Mouse (Mus musculus): ENCODE results near the gene Ltbp1. TPM values are rescaled to one million over a fixed set of nuclear protein-coding genes. Genes with fewer than 3 reads are reported as not detected.

Ltbp1 gene
- polyA plus RNA-seq, 1 experiment from 2014 or later, result 2.1 TPM

DNA sequence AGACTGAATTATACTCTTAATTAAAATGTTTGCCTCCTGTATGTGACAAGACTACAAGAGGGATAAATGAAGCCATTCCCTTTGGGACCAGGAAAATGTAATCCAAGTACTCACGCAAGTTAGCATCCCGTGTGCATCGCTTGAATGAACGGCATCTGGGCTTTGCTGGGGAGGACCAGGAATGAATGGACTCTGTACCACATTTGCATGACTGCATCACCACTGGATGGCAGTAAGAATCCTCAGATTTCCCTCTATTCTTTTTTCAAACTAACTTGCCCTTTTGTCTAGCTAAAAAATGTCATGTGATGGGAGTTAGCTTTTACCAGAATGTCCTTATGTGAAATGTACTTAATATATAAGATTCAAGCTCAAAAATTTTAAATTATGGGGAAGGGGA is 401.0 kb downstream of the Ltbp1 start:
- H3K27me3 ChIP-seq (ENCODE audit: control insufficient read depth, insufficient read depth, low read depth, low read length), result no peaks in the 10 kb centered on the region
- no peak overlapping the region for H3K4me2 ChIP-seq (ENCODE audit: low read depth, low read length)
- no peaks in the 10 kb centered on the region for H3K4me1 ChIP-seq (ENCODE audit: control insufficient read depth, low read depth, low read length)
- WGBS (ENCODE audit: insufficient replicate concordance), result 57% methylated on average over 4 of the region's 4 CpGs
- ATAC-seq (ENCODE audit: low read depth), result no peak
- H3K27ac ChIP-seq (ENCODE audit: low read length), result no peak overlapping the region
- H3K9me3 ChIP-seq (replicated peaks; ENCODE audit: control insufficient read depth, low read length), result no peaks in the 10 kb centered on the region
- H3K36me3 ChIP-seq (ENCODE audit: control insufficient read depth, insufficient read depth), result no peaks in the 10 kb centered on the region
- H3K9ac ChIP-seq (ENCODE audit: low read depth, low read length), result no peak overlapping the region
- H3K4me3 ChIP-seq (ENCODE audit: low read depth, low read length), result no peak overlapping the region

GRCm38 (mm10) chr17:75416861-75417260 is 411.5 kb downstream of the Ltbp1 start:
- ATAC-seq (ENCODE audit: low read depth), result no peak
- no peak overlapping the region for H3K9ac ChIP-seq (ENCODE audit: low read depth, low read length)
- no peaks in the 10 kb centered on the region for H3K27me3 ChIP-seq (ENCODE audit: control insufficient read depth, insufficient read depth, low read depth, low read length)
- H3K4me3 ChIP-seq (ENCODE audit: low read depth, low read length), result no peak overlapping the region
- no peaks in the 10 kb centered on the region for H3K36me3 ChIP-seq (ENCODE audit: control insufficient read depth, insufficient read depth)
- WGBS (ENCODE audit: insufficient replicate concordance), result 44% methylated on average over 3 of the region's 3 CpGs
- no peaks in the 10 kb centered on the region; the same call in none of the 2 replicates for H3K9me3 ChIP-seq (replicated peaks; ENCODE audit: control insufficient read depth, low read length)
- H3K27ac ChIP-seq (ENCODE audit: low read length), result no peak overlapping the region
- no peaks in the 10 kb centered on the region for H3K4me1 ChIP-seq (ENCODE audit: control insufficient read depth, low read depth, low read length)
- no peak overlapping the region for H3K4me2 ChIP-seq (ENCODE audit: low read depth, low read length)

GRCm38 (mm10) chr17:75434152-75434551 is 428.8 kb downstream of the Ltbp1 start:
- WGBS (ENCODE audit: insufficient replicate concordance), result 52% methylated on average over 2 of the region's 2 CpGs
- Histone ChIP-seq H3K4me2 (ENCODE audit: low read depth, low read length) (no peak overlapping the region), H3K27me3 (ENCODE audit: control insufficient read depth, insufficient read depth, low read depth, low read length) (no peaks in the 10 kb centered on the region), H3K9ac (ENCODE audit: low read depth, low read length) (no peak overlapping the region), H3K36me3 (ENCODE audit: control insufficient read depth, insufficient read depth) (no peaks in the 10 kb centered on the region), H3K27ac (ENCODE audit: low read length) (no peak overlapping the region), H3K9me3 (replicated peaks; ENCODE audit: control insufficient read depth, low read length) (no peaks in the 10 kb centered on the region), H3K4me3 (ENCODE audit: low read depth, low read length) (no peak overlapping the region), H3K4me1 (ENCODE audit: control insufficient read depth, low read depth, low read length) (no peaks in the 10 kb centered on the region)
- ATAC-seq (ENCODE audit: low read depth), result no peak

DNA sequence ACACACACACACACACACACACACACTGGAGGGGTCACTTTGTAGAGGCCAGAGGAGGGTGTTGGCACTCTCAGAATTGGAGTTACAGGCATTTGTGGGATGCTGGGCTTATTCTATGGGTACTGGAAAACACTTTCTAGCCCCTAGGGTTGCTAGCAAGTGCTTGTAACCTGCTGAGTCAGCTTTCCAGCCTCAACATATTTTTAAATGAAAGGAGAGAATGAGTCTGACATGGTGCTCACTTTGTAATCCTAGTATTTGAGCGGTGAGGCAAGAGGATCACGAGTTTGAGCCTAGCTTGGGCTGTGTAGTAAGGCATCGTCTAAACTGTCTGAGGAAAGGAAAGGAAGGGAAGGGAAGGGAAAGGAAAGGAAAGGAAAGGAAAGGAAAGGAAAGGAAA is 429.5 kb downstream of the Ltbp1 start:
- ATAC-seq (ENCODE audit: low read depth), result no peak
- no peak overlapping the region for H3K4me3 ChIP-seq (ENCODE audit: low read depth, low read length)
- H3K4me1 ChIP-seq (ENCODE audit: control insufficient read depth, low read depth, low read length), result no peaks in the 10 kb centered on the region
- 27% methylated on average over 3 of the region's 3 CpGs for WGBS (ENCODE audit: insufficient replicate concordance)
- no peaks in the 10 kb centered on the region for H3K9me3 ChIP-seq (replicated peaks; ENCODE audit: control insufficient read depth, low read length)
- H3K27ac ChIP-seq (ENCODE audit: low read length), result no peak overlapping the region
- no peak overlapping the region for H3K9ac ChIP-seq (ENCODE audit: low read depth, low read length)
- H3K27me3 ChIP-seq (ENCODE audit: control insufficient read depth, insufficient read depth, low read depth, low read length), result no peaks in the 10 kb centered on the region
- no peak overlapping the region for H3K4me2 ChIP-seq (ENCODE audit: low read depth, low read length)
- no peaks in the 10 kb centered on the region for H3K36me3 ChIP-seq (ENCODE audit: control insufficient read depth, insufficient read depth)

- H3K9me3 ChIP-seq (replicated peaks; ENCODE audit: control insufficient read depth, low read length), result no peaks in the 10 kb centered on the region
- no peak within 1 kb of the TSS for H3K27ac ChIP-seq (ENCODE audit: low read length)
- ATAC-seq (ENCODE audit: low read depth), result no peak
- no peaks in the 10 kb centered on the region for H3K36me3 ChIP-seq (ENCODE audit: control insufficient read depth, insufficient read depth)
- no peaks in the 10 kb centered on the region for H3K27me3 ChIP-seq (ENCODE audit: control insufficient read depth, insufficient read depth, low read depth, low read length)
- no peak within 1 kb of the TSS for H3K4me3 ChIP-seq (ENCODE audit: low read depth, low read length)
- no peak within 1 kb of the TSS for H3K4me2 ChIP-seq (ENCODE audit: low read depth, low read length)
- 23% methylated on average over 6 of the region's 6 CpGs for WGBS (ENCODE audit: insufficient replicate concordance)
- H3K9ac ChIP-seq (ENCODE audit: low read depth, low read length), result no peak within 1 kb of the TSS
- no peaks in the 10 kb centered on the region for H3K4me1 ChIP-seq (ENCODE audit: control insufficient read depth, low read depth, low read length)
Measured at GRCm38 (mm10) chr17:75435599-75435998, 430.2 kb downstream of the Ltbp1 start, which contains the start of gene Rasgrp3. Gene Rasgrp3, plus strand, starts transcription at chr17:75435896.

DNA sequence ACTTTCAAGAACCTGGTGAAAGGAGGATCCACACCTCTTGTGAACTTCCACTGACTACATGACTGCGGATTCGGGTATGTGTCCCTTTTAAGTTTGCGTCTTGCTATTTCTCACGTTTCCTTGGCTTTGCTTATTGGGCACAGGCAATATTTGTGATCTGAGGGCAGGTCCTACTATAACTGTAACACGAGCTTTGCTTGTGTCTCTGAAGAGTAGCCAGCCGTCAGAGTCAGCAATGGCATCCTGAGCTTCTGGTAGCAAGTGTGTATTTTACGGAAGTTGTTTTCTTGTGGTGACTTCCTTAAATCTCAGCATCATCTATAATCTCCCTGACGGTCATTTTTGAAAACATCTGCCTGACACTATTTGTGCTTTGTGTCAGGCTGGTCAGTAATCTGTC is 430.7 kb downstream of the Ltbp1 start:
- no peaks in the 10 kb centered on the region for H3K4me1 ChIP-seq (ENCODE audit: control insufficient read depth, low read depth, low read length)
- no peak overlapping the region for H3K27ac ChIP-seq (ENCODE audit: low read length)
- no peaks in the 10 kb centered on the region for H3K36me3 ChIP-seq (ENCODE audit: control insufficient read depth, insufficient read depth)
- no peaks in the 10 kb centered on the region for H3K9me3 ChIP-seq (replicated peaks; ENCODE audit: control insufficient read depth, low read length)
- no peak overlapping the region for H3K9ac ChIP-seq (ENCODE audit: low read depth, low read length)
- H3K27me3 ChIP-seq (ENCODE audit: control insufficient read depth, insufficient read depth, low read depth, low read length), result no peaks in the 10 kb centered on the region
- no peak overlapping the region for H3K4me2 ChIP-seq (ENCODE audit: low read depth, low read length)
- WGBS (ENCODE audit: insufficient replicate concordance), result 14% methylated on average over 8 of the region's 8 CpGs
- H3K4me3 ChIP-seq (ENCODE audit: low read depth, low read length), result no peak overlapping the region
- no peak for ATAC-seq (ENCODE audit: low read depth)

DNA sequence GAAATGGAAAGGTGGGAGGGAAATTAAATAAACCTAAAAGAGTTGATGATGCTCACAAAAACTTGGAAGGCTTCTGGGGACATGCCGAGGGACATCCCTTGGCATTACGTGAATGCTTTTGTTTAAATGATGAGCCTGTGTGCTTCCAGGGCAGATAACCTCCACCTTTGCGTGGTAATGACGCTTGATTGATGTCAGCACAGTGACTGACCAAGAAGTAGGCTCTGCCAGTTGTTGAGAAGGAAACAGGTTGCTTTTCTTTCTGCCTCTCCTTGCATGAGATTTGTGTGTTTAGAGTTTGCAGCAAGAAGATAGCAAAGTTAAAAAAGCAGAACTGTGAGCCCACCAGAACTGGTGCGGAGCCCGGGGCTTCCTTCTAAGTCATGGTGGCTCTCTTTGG is 431.5 kb downstream of the Ltbp1 start:
- H3K27me3 ChIP-seq (ENCODE audit: control insufficient read depth, insufficient read depth, low read depth, low read length), result no peaks in the 10 kb centered on the region
- H3K4me2 ChIP-seq (ENCODE audit: low read depth, low read length), result no peak overlapping the region
- H3K9me3 ChIP-seq (replicated peaks; ENCODE audit: control insufficient read depth, low read length), result no peaks in the 10 kb centered on the region
- ATAC-seq (ENCODE audit: low read depth), result no peak
- no peaks in the 10 kb centered on the region for H3K4me1 ChIP-seq (ENCODE audit: control insufficient read depth, low read depth, low read length)
- no peak overlapping the region for H3K27ac ChIP-seq (ENCODE audit: low read length)
- H3K4me3 ChIP-seq (ENCODE audit: low read depth, low read length), result no peak overlapping the region
- no peaks in the 10 kb centered on the region for H3K36me3 ChIP-seq (ENCODE audit: control insufficient read depth, insufficient read depth)
- 18% methylated on average over 6 of the region's 6 CpGs for WGBS (ENCODE audit: insufficient replicate concordance)
- H3K9ac ChIP-seq (ENCODE audit: low read depth, low read length), result no peak overlapping the region

DNA sequence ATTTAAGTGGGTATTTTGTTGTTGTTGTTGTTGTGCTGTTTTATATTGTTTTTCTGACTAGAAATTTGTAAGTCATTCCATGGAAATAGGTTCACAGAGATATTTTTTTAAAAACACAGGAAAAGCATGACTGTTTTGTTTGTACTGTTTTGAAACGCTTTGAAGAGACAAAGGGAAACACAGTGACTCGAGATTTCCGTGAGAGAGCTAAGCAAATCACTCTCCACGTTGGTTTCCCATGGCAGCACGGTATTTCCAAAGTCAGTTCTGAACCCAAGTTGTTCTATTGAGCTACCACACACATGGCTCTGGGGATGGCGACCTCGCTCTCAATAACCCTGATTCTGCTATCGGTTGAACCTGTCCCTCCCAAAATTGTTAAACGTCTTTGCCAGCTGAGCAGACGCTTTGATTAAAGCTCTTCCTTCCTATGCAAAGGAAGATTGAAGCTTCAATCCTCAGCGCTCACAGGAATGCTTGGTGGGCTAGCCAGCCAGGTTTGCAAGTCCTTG is 431.9 kb downstream of the Ltbp1 start:
- H3K9ac ChIP-seq (ENCODE audit: low read depth, low read length), result no peak overlapping the region
- no peaks in the 10 kb centered on the region for H3K27me3 ChIP-seq (ENCODE audit: control insufficient read depth, insufficient read depth, low read depth, low read length)
- H3K27ac ChIP-seq (ENCODE audit: low read length), result no peak overlapping the region
- no peak for ATAC-seq (ENCODE audit: low read depth)
- 24% methylated on average over 11 of the region's 11 CpGs for WGBS (ENCODE audit: insufficient replicate concordance)
- no peaks in the 10 kb centered on the region for H3K9me3 ChIP-seq (replicated peaks; ENCODE audit: control insufficient read depth, low read length)
- H3K4me2 ChIP-seq (ENCODE audit: low read depth, low read length), result no peak overlapping the region
- H3K4me1 ChIP-seq (ENCODE audit: control insufficient read depth, low read depth, low read length), result no peaks in the 10 kb centered on the region
- H3K36me3 ChIP-seq (ENCODE audit: control insufficient read depth, insufficient read depth), result no peaks in the 10 kb centered on the region
- H3K4me3 ChIP-seq (ENCODE audit: low read depth, low read length), result no peak overlapping the region

- H3K9ac ChIP-seq (ENCODE audit: low read depth, low read length), result no peak overlapping the region
- H3K27me3 ChIP-seq (ENCODE audit: control insufficient read depth, insufficient read depth, low read depth, low read length), result no peaks in the 10 kb centered on the region
- no peaks in the 10 kb centered on the region for H3K4me1 ChIP-seq (ENCODE audit: control insufficient read depth, low read depth, low read length)
- no peak overlapping the region for H3K27ac ChIP-seq (ENCODE audit: low read length)
- WGBS (ENCODE audit: insufficient replicate concordance), result 37% methylated on average over 5 of the region's 5 CpGs
- H3K36me3 ChIP-seq (ENCODE audit: control insufficient read depth, insufficient read depth), result no peaks in the 10 kb centered on the region
- H3K4me3 ChIP-seq (ENCODE audit: low read depth, low read length), result no peak overlapping the region
- ATAC-seq (ENCODE audit: low read depth), result no peak
- H3K4me2 ChIP-seq (ENCODE audit: low read depth, low read length), result no peak overlapping the region
- H3K9me3 ChIP-seq (replicated peaks; ENCODE audit: control insufficient read depth, low read length), result no peaks in the 10 kb centered on the region
Measured at GRCm38 (mm10) chr17:75438162-75438561, 432.8 kb downstream of the Ltbp1 start.

Data from liver, embryonic 16.5 days (tissue).